Mouse (Mus musculus): ENCODE data around the gene Tia1. TPM values are rescaled to one million over a fixed set of nuclear protein-coding genes. Genes with fewer than 3 reads are reported as not detected.
"Not testable (repeated sequence)": the region's sequence is repeated elsewhere in the genome, so short reads cannot be mapped to it uniquely, and the experiment has no call there.

Gene Tia1
- 10 to 100 TPM; 18.1 to 26.4 TPM for total RNA-seq (2021)

DNA sequence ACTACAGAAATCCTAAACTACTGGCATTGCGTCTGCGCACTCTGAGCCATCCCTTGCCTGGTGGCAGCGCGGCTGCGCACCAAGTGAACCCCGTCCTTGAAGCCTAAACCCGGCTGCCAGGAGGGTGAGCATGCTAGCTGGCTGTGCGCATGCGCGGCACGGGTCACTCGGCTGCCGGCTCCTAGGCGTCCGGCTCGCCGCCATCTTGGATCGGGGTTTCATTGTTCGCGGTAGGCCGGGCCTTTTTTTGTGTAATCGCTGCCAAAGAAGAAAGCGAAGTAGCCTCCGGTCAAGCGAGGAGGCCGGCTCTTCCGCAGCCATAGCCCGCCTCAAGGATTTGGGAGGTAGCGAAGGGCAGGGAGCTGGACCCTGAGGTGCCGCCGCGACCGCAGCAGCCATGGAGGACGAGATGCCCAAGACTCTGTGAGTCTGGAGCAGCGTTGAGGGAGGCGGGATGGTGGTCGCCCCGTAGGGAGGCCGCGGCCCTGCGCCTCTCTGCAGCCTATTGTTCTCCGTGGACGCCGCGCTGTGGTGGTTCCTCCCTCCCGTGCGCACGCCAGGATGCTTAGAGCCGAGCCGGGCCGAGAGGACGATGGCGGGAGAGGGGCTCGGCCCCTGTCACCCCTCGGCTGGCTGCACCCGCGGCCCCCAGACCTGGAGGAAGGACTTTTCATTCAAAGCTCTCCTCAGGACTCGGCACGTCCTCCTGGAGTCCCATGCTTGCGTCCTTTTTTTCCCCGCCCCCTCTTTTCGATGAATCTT, at the start of gene Tia1:
Gene Tia1, plus strand, starts transcription at position 120 of the 762 bp plus-strand sequence.
- DNase-seq: peak; percentile 94 to 95
- intact Hi-C loops (cut with DNase I): loop anchor here (2.0 to 5.0 kb wide), 2 partner anchors 35 to 262 kb away; partner anchors contain the start of gene C87436

DNA sequence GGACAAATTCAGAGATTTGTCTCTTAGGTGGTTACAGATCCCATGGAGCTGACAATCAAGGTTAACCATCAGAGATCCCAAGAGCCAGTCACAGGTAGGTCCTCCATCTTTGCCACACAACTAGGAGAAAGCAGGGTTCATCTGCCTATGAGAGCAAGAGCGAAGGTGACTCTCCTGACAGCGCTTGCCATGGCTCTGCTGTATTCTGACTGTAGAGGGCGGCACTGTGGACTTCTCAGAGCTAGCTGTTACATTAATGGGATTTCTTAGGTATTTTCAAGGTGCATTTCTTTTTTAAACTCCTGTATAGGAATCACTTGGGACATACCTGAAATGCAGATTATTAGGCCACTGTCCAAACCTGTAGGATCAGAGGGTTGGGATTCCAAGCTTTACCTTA, 49.1 kb upstream of the Tia1 start:
- intact Hi-C loops (cut with DNase I): no loop called here
- no peak for DNase-seq

DNA sequence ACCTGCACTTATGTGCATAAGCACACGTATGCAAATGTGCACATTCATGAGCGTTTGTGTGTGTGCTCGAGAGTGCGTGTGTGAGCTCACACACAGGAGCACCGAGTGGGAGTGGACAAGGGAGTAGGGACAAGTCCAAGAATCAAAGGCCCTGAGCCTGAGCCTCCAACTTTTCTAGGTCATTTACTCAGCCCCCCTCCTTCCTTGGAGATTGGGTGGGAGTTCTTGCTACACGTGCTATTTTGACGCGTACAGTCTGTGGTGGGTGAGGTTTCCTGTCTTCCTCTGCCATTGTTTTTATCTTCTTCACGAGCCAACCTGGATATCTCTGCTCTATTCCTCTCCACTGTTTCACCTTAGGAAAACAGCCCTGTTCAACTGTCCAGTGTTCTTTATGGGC, 47.1 kb upstream of the Tia1 start:
- DNase-seq: no peak
- intact Hi-C loops (cut with DNase I): no loop called here

DNA sequence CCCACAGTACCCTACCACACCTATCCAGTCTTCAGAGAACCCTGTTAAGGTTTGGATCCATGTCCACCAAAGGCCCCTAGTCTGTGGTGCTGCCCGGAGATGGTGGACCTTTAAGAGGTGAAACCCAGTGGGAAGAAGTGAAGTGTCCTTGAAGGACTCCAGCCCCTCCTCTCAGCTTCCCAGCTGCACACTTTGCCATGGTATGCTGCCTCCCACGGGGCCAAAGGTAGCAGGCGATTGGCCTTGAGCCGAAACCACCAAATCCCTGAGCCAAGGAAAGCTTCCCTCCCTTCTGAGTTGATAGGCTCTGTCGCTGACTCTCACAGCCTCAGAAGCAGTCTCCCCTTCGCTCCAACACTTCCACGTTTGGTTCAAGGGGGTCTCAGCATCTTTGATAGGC, 43.3 kb upstream of the Tia1 start:
- intact Hi-C loops (cut with DNase I): loop anchor here (5.0 kb wide), 2 partner anchors 163 to 338 kb away; partner anchors contain the start of gene Tgfa
- no peak for DNase-seq

DNA sequence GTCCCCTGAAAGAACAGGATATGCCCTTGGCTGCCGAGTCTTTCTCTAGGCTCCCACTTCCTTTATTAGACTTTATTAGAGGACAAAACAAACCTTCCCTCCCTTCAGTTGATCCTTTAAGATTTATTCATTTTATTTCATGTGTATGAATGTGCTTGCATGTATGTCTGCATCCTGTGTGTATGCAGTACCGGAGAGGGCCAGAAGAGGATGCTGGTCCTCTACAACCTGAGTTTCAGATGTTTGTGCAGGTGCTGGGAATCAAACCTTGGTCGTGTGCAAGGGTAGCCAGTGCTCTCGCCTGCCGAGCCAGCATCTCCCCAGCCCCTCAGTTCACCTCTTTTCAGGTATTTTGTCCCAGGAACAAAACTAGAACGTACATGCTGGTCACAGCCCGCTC, 42.6 kb upstream of the Tia1 start:
- intact Hi-C loops (cut with DNase I): loop anchor here (5.0 kb wide), 2 partner anchors 164 to 339 kb away; partner anchors contain the start of gene Tgfa
- no peak for DNase-seq

DNA sequence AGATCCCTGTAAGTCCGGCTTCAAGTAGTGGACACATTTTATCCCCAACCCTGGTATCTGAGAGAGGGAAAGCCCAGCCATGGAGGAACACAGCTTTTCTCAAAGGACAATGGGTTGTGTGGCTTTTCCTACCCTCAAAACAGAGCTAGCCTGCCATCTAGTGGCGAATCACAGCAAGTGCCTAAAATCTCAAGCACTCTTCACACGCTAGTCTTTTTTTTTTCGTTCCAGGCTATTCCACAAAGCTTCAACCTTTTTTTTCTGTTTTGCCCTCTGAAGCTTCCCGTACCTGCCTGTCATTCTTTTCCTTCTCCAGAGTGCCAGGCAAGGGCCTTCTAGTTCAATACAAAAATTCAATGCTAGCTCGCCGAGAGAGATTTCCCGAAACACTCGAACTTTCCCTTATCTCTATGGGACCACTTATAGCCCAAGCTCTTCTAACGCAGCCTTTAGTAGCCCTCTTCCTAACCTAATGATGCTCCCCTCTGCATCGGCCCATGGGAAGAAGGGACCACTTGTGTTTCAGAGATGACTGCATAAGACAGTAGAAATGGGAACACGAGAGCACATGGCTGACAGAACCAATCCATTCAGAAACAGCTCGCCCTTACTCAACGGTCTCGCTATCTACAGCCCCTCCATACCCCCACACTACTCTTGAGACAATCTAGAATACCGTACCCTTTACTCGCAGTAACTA, 39.4 kb upstream of the Tia1 start:
- peak; percentile 77 to 81 for DNase-seq
- intact Hi-C loops (cut with DNase I): loop anchor here (1.0 to 5.0 kb wide), 6 partner anchors 38 to 342 kb away; partner anchors contain the start of genes C87436 and Tgfa

DNA sequence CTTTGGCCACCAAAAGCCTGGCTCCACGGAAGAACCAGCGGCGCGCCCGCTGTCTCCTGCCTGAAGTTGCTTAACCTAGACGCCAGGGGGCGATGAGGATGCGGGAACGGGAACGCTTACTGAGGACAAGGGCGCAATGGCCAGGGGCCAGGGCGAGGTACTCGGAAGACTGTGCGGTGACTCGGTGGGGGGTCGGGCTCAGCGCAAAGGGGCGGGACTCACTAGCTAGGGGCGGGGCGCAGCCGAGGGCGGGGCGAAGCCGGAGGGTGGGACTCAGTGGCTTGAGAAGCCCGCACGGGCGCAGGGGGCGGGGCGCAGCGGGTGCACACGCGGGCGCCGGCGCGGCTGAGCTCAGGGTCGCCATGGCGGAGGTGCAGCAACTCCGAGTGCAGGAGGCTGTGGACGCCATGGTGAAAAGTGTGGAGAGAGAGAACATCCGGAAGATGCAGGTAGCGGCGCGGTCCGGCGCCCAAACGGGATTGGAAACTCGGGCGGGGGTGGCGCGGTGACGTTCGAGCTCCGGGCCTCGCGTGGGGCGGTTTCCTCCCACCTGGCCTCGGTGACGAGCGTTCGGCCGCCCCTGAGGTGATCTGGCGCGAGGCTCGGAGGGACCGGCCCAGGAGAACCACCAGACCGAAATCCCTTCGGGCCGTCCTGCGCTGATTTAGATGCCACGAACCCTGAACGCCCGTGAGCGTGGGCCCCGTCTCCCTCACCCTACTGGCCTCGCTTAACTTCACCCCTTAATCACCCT, 38.5 kb upstream of the Tia1 start, which contains the start of gene Fam136a:
Gene Fam136a, plus strand, starts transcription at position 276 of the 754 bp plus-strand sequence.
- peak; percentile 93 to 95 for DNase-seq
- intact Hi-C loops (cut with DNase I): loop anchor here (2.0 kb wide), 2 partner anchors 37 to 73 kb away; partner anchors contain the start of gene C87436

DNA sequence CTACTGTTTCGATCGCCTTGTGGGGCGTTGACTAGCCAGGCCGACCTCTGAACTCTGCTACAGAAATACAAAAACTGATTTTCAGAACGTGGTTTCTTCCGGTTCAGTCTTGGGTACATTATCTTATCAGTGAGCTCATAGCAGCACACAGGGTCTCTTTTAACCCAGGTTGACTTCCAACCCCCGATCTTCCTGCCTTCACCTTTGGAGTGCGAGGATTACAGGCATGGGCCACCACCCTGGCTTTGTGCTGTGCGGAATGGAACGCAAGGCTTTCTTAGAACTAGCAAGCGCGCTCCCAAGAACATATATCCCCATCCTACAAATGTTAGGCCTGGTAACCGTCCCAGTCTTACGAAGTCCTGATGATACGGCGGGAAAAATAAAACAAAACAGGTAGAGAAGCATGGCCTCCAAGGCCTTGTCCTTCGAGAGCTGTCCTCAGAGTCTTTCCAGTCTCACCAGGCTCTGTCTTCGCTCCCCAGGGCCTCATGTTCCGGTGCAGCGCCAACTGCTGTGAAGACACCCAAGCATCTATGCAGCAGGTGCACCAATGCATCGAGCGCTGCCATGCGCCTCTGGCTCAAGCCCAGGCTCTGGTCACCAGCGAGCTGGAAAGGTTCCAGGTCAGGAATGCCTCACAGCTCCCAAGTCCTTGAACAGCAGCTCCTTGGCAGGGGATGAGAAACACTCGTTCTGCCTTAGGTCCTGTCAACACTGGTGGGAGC, 37.7 kb upstream of the Tia1 start:
- intact Hi-C loops (cut with DNase I): no loop called here
- peak; percentile 36 to 42 for DNase-seq

DNA sequence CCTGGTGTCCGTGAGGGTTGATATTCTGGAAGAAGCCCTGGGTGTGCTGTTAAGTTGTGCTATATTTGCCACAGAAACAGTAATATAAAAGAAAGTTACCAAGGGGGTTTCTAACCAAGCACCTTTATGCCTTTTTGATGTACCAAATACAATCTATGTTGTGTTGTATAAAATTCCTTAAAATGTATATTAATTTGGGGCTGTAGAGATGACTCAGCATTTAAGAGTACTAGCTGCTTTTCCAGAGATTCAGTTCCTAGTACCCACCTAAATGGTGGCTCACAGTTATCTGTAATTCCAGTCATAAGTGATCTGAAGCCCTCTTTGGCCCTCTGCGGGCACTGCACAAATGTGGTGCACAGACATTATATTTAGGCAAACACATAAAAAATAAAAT, 37.2 kb upstream of the Tia1 start:
- no peak for DNase-seq
- intact Hi-C loops (cut with DNase I): no loop called here

DNA sequence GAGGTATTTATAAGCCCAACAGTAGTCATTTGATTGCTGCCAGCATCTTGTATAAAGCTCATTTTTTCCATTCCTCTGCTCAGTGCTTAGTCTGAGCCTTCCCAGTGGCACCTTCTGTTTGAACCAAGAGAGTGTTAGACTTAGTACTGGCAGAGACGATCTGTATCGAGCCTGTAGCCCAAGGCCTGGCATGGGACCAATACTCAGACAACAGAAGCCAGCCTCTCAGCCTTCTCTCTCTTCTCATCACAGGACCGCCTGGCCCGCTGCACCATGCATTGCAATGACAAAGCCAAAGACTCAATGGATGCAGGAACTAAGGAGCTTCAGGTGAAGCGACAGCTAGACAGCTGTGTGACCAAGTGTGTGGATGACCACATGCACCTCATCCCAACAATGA, 35.5 kb upstream of the Tia1 start:
- intact Hi-C loops (cut with DNase I): no loop called here
- no peak for DNase-seq

DNA sequence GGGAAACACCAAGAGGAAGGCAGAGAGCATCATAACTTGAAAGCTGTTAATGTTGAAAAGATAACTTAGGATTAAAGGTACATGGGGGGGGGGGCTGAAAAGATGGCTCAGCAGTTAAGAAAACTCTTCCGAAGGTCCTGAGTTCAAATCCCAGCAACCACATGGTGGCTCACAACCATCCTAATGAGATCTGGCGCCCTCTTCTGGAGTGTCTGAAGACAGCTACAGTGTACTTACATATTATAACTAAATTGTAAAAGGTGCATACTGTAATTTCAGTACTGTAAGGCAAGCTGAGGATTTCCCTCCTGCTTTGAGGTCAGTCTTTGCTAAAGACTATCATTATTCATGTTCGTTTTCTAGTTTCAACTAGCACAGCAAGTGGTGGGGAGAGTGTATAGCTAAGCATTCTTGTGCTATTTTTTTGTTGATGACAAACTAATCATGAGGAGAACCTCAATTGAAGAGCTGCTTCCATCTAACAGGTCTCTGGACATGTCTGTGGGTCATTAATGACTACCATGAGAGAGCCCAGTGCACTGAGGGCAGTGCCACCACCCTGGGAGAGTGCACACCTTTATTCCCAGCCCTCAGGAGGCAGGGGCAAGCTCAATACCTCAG, 33.8 kb upstream of the Tia1 start:
- intact Hi-C loops (cut with DNase I): no loop called here
- peak in 1 of 2 experiments; percentile 9 for DNase-seq

DNA sequence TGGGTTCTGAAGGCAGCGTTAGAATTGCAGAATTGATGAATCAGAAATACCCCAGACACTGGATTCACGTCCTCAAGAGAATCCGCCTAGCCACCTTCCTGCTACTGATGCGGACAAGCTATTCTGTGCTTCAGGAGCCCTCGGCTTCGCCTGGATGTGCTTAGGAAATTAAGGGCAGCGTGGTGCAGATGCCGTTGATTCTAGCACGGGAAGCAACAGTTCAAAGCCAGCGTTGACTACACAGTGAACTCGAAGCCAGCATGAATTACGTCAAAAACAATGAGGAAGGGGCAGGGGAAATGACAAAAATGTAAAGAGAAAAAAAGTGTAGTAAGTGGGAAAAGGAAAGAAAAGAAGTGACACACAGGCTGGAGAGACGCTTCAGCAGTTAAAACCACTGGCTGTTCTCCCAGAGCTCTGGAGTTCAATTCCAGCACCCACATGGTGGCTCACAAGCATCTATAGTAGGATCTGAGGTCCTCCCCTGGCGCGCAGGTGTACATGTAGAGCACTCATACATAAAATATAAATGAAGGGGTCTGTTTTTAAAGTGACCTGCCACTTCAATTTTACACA, 33.2 kb upstream of the Tia1 start, which contains the start of gene Snrpg:
Gene Snrpg, plus strand, starts transcription at position 541 of the 576 bp plus-strand sequence.
- no peak for DNase-seq
- intact Hi-C loops (cut with DNase I): no loop called here

DNA sequence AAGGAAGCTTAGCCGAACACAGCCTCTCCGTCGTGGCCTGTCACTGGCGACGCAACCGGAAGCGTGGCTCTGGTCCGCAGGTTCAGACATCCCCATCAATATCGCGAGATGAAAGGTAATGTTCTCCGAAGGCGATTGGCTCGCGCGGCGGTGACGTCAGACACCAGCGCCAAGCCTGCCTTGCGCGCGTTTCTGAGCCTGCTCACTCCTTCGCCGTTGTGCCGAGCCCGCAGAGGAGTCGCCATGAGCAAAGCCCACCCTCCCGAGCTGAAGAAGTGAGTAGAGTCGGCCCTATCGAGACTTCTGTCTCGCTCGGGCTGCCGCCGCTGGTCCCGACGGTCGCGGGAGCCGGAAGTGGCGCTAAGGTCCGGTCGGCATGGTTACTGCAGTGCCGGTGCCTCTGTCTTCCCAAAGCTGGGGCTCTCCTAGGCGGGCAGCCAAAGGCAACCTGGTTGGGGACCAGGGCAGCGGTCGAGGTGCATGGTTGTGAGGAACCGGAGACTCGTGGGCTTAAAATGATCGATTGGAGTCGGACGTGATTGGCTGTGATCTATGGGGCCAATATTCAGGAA, 32.6 kb upstream of the Tia1 start:
- intact Hi-C loops (cut with DNase I): no loop called here
- DNase-seq: peak; percentile 95

DNA sequence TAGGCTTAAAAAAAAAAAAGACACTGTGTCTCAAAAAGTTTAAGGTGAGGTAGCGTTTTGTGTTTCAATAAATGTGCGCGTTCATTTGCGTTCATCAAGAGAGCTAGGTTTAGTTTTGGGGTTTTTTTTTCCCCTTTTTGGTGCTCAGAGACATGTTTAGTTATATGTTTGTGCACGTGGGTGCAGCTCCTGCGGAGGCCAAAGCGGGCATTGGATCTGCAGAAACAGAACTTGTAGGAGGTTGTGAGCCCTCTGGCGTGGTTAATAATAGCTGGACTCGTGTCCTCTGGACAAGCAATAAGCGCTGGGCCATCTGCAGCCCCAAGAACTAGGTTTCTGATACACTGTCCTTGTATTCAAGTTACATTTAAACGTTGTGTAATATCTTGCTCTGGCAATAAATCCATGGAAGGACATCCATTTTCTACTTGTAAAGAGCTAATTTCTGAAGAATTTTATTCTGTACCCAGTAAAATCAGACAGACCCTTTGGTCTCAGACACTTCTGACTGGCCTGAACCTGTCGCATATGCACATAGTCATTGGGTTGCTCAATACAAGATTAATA, 32.0 kb upstream of the Tia1 start:
- intact Hi-C loops (cut with DNase I): no loop called here

DNA sequence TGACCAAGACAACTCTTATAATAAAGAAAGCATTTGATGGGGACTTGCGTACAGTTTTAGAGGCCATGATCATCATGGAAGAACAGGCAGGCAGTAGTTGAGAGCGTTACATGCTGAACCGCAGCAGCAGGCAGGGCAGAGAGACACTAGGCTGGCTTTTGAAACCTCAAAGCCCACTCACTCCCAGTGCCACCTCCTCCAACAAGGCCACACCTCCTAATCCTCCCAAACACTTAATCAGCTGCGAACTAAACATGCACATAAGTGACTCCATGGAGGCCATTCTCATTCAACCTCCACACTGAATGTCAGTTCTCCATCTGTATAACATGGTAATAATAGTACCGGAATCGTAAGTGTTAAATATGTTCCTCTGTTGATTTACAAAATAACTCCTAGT, 30.5 kb upstream of the Tia1 start:
- DNase-seq: no peak
- intact Hi-C loops (cut with DNase I): no loop called here

More for the DNA sequence above, 32.0 kb upstream of the Tia1 start:
- DNase-seq: no peak

DNA sequence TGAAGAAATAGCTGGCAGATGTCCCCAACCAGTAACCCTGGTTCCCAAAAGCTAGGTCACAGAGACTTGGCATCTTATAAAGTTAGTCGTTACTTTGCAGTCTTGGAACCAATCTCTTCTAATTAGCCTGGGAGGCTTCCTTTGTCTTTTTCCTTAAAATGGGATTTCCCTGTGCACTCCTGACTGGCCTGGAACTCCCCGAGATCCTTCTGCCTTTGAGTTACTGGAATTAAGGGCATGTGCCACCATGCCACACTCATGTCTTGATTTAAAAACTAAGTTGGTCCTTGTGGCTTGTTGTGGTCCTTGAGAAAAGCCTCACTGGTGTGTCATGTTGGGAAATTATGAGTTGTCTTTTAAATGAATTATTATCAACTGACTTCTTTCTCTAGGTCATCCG, 25.7 kb upstream of the Tia1 start:
- DNase-seq: no peak
- intact Hi-C loops (cut with DNase I): no loop called here

DNA sequence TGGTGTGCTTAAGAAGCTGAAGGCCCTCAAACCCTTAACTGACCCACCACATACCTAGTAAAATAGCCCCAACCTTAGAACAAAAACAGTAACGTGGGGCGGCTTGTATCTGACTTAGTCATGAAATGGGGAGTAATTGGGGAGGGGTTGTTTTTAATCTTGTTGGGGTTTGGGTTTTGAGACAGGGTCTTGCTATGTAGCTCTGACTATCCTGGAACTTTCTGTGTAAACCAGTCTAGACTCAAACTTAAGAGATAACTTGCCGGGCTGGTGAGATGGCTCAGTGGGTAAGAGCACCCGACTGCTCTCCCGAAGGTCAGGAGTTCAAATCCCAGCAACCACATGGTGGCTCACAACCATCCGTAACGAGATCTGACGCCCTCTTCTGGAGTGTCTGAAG, 23.9 kb upstream of the Tia1 start:
- DNase-seq; intact Hi-C loops (cut with DNase I): not testable (repeated sequence)

DNA sequence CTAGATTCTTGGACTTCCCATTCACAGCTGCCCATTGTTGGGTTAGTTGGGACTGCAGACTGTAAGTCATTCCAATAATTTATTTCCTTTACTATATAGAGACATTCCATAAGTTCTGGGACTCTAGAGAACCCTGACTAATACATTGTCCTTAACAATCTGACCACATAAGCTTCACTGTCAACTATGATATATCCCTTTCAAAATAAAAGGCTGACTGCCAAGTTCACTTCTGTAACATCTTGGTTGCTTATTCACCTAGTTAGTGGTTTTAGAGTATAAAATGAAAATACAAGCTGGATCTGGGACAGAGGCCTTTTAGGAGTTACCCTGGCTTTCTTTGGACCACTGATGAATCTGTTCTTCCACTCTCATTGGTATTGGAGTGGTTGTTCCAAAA, 21.5 kb upstream of the Tia1 start:
- no peak for DNase-seq
- intact Hi-C loops (cut with DNase I): no loop called here

DNA sequence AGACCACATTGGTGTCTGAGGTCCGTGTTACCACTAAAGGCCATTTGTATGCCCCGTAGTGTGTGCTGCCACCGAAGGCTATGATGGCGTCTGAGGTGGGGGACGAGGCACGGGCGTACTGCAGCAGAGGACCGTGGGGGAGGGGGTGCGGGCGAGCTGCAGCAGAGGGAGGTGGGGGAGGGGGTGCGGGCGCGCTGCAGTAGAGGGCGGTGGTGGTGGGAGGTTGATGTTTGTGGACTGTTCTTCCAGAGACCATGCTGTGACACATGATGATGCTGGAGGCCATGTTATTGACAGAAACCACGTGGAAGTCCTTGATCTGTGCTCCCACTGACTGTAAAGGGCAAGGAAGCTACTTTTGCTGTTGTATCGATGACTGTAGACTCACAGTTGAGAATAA, 20.6 kb upstream of the Tia1 start:
- no peak for DNase-seq
- intact Hi-C loops (cut with DNase I): no loop called here
